Mouse (Mus musculus) brain, embryonic 14.5 days (tissue): ENCODE measurements around the gene Tmem107. TPM values are rescaled to one million over a fixed set of nuclear protein-coding genes. Genes with fewer than 3 reads are reported as not detected.
A peak's percentile ranks its signal among the peaks of the same experiment; 100 is the strongest.

Experiments
- DNase-seq: peaks from one replicate; pipeline ENCODE4 v3.0.0-alpha.2; 2011; ENCODE audit warnings: low read depth
- CTCF ChIP-seq: fragments of 200-500 bp; IDR thresholded peaks from 2 replicates; pipeline ENCODE4 v1.5.1; 2012; ENCODE audit warnings: inconsistent platforms, mild to moderate bottlenecking, moderate library complexity, borderline replicate concordance; ENCODE audit not compliant: insufficient read depth, insufficient read length; ENCODE audit errors: extremely low read depth
- POLR2A ChIP-seq: fragments of 200-500 bp; IDR thresholded peaks from 2 replicates; pipeline ENCODE4 v1.6.1; 2012; ENCODE audit warnings: mild to moderate bottlenecking, inconsistent platforms, borderline replicate concordance; ENCODE audit not compliant: poor library complexity, insufficient read depth, insufficient read length, severe bottlenecking; ENCODE audit errors: extremely low read depth
- polyA plus RNA-seq: library from polyadenylated mRNA; depleted of rRNA; stranded (reverse); fragments of >200 nt; gene quantifications from 2 replicates; pipeline ENCODE4 v1.2.3, GENCODE M21; 2012

Tmem107 gene
- polyA plus RNA-seq, 1 experiment: 25.6 TPM

GRCm38 (mm10) chr11:69109032-69109900, 38.7 kb downstream of the Tmem107 start:
- TF ChIP-seq POLR2A (no peak), CTCF (no peak)
- no peak for DNase-seq

GRCm38 (mm10) chr11:69110319-69111046, 39.9 kb downstream of the Tmem107 start:
- DNase-seq: peak; percentile 90
- TF ChIP-seq CTCF (no peak), POLR2A (no peak)

- peak; percentile 38 for DNase-seq
- TF ChIP-seq CTCF (no peak), POLR2A (no peak)
Measured at GRCm38 (mm10) chr11:69111051-69111810, 40.6 kb downstream of the Tmem107 start.

GRCm38 (mm10) chr11:69111865-69112264, 41.3 kb downstream of the Tmem107 start:
- TF ChIP-seq CTCF: no peak
- TF ChIP-seq POLR2A: no peak
- peak; percentile 8 for DNase-seq

- no peak for TF ChIP-seq POLR2A
- TF ChIP-seq CTCF: no peak
- no peak for DNase-seq
Measured at GRCm38 (mm10) chr11:69114018-69114417, 43.4 kb downstream of the Tmem107 start.

- no peak for DNase-seq
- TF ChIP-seq CTCF (no peak), POLR2A (no peak)
Measured at GRCm38 (mm10) chr11:69114621-69115020, 44.0 kb downstream of the Tmem107 start.

DNA sequence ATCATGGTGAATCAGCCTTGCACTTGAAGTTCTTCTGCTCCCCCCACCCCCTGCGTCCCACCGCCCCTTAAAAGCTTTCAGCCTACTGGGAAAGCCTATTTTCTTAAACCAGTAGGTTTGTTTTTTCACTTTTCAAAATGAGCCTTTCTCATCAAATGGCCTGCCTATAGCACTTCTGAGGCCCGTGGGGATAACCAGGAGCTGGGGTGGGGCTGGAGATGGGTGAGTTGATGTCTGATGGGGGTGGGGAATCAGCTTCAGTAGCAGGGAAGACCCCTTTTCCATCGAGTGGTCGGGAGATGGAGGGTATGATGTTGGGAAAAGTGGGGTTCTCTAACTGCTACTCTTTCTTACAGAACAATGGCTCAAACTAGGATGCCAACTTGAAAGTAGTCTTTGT, 46.2 kb downstream of the Tmem107 start:
- TF ChIP-seq POLR2A (no peak), CTCF (no peak)
- DNase-seq: no peak

- DNase-seq: peak; percentile 70
- no peak for TF ChIP-seq CTCF
- TF ChIP-seq POLR2A: no peak
Measured at GRCm38 (mm10) chr11:69117737-69118695, 47.4 kb downstream of the Tmem107 start.

GRCm38 (mm10) chr11:69118765-69119164, 48.2 kb downstream of the Tmem107 start:
- TF ChIP-seq CTCF (no peak), POLR2A (no peak)
- DNase-seq: peak; percentile 91
